Mouse (Mus musculus) neural tube, embryonic 14.5 days (tissue): ENCODE data around the gene Wars. TPM values are rescaled to one million over a fixed set of nuclear protein-coding genes. Genes with fewer than 3 reads are reported as not detected.
"Not testable (repeated sequence)": the region's sequence is repeated elsewhere in the genome, so short reads cannot be mapped to it uniquely, and the experiment has no call there.

ENCODE experiments used
- ATAC-seq: fragments of 200-750 bp; cut with Nextera tagmentation; 2 replicates; pipeline ENCODE4 v1.8.0; 2017; ENCODE audit warnings: low read depth, mild to moderate bottlenecking, moderate TSS enrichment, moderate library complexity
- H3K27ac ChIP-seq: fragments of 300-500 bp; sonication (generic); 2 replicates; pipeline ENCODE4 v1.5.1; 2014; ENCODE audit warnings: low read depth, mild to moderate bottlenecking, control low read depth, low read length, moderate library complexity, mixed read lengths
- H3K27me3 ChIP-seq: fragments of 300-500 bp; sonication (generic); 2 replicates; pipeline ENCODE4 v1.6.1; 2014; ENCODE audit warnings: low read length; ENCODE audit not compliant: control insufficient read depth, insufficient read depth
- H3K36me3 ChIP-seq: fragments of 300-500 bp; sonication (generic); 2 replicates; pipeline ENCODE4 v1.6.1; 2014; ENCODE audit warnings: low read length, mixed read lengths; ENCODE audit not compliant: control insufficient read depth, insufficient read depth
- H3K4me1 ChIP-seq: fragments of 300-500 bp; sonication (generic); 2 replicates; pipeline ENCODE4 v1.6.1; 2014; ENCODE audit warnings: low read length; ENCODE audit not compliant: control insufficient read depth, insufficient read depth
- H3K4me2 ChIP-seq: fragments of 300-500 bp; sonication (generic); 2 replicates; pipeline ENCODE4 v1.6.1; 2014; ENCODE audit warnings: mild to moderate bottlenecking, low read depth, low read length, control low read depth
- H3K4me3 ChIP-seq: fragments of 300-500 bp; sonication (generic); 2 replicates; pipeline ENCODE4 v1.5.1; 2014; ENCODE audit warnings: low read depth, low read length, control low read depth, mixed read lengths
- H3K9ac ChIP-seq: fragments of 300-500 bp; sonication (generic); replicated peaks from 2 replicates; pipeline ENCODE4 v1.6.1; 2014; ENCODE audit warnings: low read depth, mild to moderate bottlenecking, control low read depth, low read length, mixed read lengths
- H3K9me3 ChIP-seq: fragments of 300-500 bp; sonication (generic); 2 replicates; pipeline ENCODE4 v1.6.1; 2016; ENCODE audit warnings: low read length; ENCODE audit not compliant: control insufficient read depth
- whole genome bisulfite sequencing: fragments of 180-500 bp; shearing (Covaris S2); extraction: QIAGEN DNeasy Blood & Tissue Kit; methylation state at CpG from one replicate; pipeline ENCODE4 v1.1.7; 2014; 5-methylcytosine and 5-hydroxymethylcytosine counted together
- polyA plus RNA-seq: library from polyadenylated mRNA; unstranded; fragments of >200 nt; fragmentation: Nextera tagmentation; extraction: Ambion mirVana; gene quantifications from 2 replicates; pipeline ENCODE4 v1.2.1, GENCODE M21; 2014

Gene Wars
- polyA plus RNA-seq, 1 experiment from 2014 or later = 102 TPM

DNA sequence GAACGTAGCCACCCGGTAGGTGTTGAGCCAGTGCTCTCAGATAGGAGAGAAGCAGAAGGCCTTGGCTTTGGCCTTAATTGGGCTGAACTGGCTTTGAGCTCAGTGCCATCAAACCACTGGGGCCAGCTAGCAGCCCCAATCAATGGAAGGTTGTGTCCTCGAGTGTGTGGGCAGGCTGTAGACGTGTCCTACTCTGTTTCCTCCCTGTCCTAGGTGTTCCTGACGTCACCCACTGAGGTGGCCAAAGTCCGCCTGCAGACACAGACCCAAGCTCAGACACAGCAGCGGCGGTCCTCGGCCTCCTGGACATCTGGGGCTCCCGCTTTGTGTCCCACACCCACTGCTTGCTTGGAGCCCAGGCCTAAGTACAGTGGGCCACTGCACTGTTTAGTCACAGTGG is 38.9 kb downstream of the Wars start:
- Histone ChIP-seq H3K4me3 (no peak overlapping the region), H3K9me3 (no peaks in the 10 kb centered on the region), H3K36me3 (peaks cover under 1% of the 10 kb centered on the region; the same call in 1 of the 2 replicates), H3K4me1 (0 out of 2 replicates have a peak, but pooled peaks cover 5% of the 10 kb centered on the region), H3K27ac (no peak overlapping the region), H3K9ac (no peak overlapping the region), H3K27me3 (no peaks in the 10 kb centered on the region), H3K4me2 (no peak overlapping the region)
- WGBS = 90% methylated on average over 10 of the region's 10 CpGs
- no peak for ATAC-seq

DNA sequence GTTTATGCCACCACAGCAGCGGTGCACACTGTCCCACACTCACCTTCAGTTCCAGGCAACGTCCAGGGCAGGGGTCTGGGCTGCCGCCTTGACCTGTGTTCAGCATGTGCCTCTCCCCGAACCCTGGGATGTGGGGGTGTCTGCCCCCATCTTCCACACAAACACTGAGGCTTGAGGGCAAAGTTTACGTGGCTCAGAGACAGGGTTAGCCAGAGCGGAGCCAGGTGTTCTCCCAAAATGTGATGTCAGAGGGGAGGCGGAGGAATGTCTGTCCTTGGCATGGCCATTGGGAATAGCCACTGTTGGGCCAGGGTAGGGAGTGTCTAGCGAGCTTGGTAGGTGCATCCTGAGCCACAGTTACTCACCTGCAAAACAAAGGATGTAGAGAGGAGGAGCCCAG is 41.2 kb downstream of the Wars start:
- ATAC-seq = no peak

DNA sequence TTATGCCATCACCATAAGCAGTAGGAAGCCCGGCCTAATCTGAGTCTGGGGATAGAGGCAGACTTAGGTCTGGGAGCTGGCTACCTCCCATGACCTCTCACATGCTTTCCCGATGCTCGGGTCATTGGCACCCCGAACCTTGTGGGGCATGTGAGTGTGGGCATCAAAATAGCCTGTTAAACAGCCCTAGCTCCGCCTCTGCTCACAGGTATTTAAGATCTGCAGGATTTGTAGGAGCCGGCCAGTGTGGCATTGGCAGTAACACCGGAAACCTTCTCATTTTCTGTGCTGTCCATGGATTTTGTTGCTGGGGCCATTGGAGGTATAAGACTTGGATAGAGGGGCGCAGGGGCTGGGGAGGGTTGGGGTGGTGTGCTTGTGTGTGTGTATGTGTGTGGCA is 43.1 kb downstream of the Wars start:
- 93% methylated on average over 8 of the region's 8 CpGs for WGBS
- no peak overlapping the region for H3K4me2 ChIP-seq
- no peak overlapping the region for H3K9ac ChIP-seq
- no peaks in the 10 kb centered on the region for H3K9me3 ChIP-seq
- no peak overlapping the region for H3K4me3 ChIP-seq
- H3K27ac ChIP-seq = no peak overlapping the region
- no peak for ATAC-seq
- H3K4me1 ChIP-seq = 0 out of 2 replicates have a peak, but pooled peaks cover 5% of the 10 kb centered on the region
- no peaks in the 10 kb centered on the region for H3K36me3 ChIP-seq
- no peaks in the 10 kb centered on the region for H3K27me3 ChIP-seq

More for the DNA sequence above, 41.2 kb downstream of the Wars start:
- Histone ChIP-seq H3K36me3 (no peaks in the 10 kb centered on the region), H3K4me1 (0 out of 2 replicates have a peak, but pooled peaks cover 5% of the 10 kb centered on the region), H3K4me3 (no peak overlapping the region), H3K9me3 (no peaks in the 10 kb centered on the region), H3K27me3 (no peaks in the 10 kb centered on the region), H3K27ac (no peak overlapping the region), H3K9ac (no peak overlapping the region), H3K4me2 (no peak overlapping the region)
- 88% methylated on average over 8 of the region's 8 CpGs for WGBS

DNA sequence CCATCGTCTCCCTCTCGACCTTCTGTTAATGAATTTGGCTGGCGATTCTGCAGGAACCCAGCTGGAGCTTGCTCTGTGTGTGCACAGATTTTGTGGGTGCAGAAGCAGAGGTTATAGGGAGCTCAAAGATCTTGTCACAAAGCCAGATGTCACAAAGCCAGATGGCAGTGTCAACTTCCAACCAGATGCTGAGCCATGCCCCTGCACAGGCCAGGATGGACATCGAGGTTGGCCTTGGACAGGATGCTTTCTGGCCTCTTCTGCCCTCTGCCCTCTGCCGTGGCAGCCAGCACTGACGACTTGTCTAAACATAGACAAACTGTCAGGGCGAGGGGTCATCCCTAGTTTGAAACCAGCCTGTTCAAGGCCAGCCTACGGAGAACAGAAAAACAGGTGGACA is 43.8 kb downstream of the Wars start:
- Histone ChIP-seq H3K9ac (no peak overlapping the region), H3K4me3 (no peak overlapping the region), H3K27ac (no peak overlapping the region), H3K27me3 (no peaks in the 10 kb centered on the region), H3K4me1 (0 out of 2 replicates have a peak, but pooled peaks cover 5% of the 10 kb centered on the region), H3K9me3 (no peaks in the 10 kb centered on the region), H3K4me2 (no peak overlapping the region), H3K36me3 (no peaks in the 10 kb centered on the region)
- ATAC-seq = no peak
- 51% methylated on average over 8 of the region's 8 CpGs for WGBS

DNA sequence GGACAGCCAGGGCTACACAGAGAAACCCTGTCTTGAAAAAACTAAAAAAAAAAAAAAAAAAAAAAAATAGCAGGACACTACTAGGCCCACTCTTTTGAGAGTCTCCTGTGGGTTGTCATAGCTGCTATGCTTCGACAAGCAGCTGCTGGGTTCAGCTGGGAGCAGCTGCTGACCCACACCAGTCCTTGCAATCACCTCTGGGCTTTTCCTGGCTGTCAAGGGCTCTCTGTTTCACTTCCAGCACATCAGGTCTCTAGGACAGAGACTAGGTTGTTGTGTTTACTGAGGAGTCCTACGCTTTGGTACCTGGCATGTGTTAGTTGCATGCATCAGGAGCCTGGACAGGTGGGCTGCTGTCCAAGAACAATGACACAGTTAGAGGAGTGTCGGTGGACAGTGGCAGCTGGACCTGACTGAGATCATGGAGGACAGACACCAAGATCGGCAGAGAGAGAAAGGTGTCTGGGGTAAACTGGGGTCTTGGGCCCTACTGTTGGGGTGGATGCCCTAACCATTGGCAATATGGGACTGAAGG is 44.4 kb downstream of the Wars start:
- 89% methylated on average over 4 of the region's 4 CpGs for WGBS
- Histone ChIP-seq H3K9me3 (no peaks in the 10 kb centered on the region), H3K4me1 (0 out of 2 replicates have a peak, but pooled peaks cover 5% of the 10 kb centered on the region), H3K27ac (no peak overlapping the region), H3K36me3 (no peaks in the 10 kb centered on the region), H3K4me3 (no peak overlapping the region), H3K9ac (no peak overlapping the region), H3K27me3 (no peaks in the 10 kb centered on the region), H3K4me2 (no peak overlapping the region)
- ATAC-seq = no peak

DNA sequence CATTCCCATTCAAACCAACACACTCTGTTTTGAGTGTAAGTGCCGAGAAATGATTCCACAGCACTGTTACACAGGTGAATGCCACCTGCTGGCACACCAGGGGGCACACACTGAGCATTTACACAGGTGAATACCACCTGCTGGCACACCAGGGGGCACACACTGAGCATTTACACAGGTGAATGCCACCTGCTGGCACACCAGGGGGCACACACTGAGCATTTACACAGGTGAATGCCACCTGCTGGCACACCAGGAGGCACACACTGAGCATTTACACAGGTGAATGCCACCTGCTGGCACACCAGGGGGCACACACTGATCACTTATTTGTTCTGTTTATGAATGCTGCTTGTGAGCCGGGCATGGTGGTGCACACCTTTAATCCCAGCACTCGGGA is 45.9 kb downstream of the Wars start:
- H3K27ac ChIP-seq, H3K27me3 ChIP-seq, H3K4me1 ChIP-seq, H3K4me3 ChIP-seq, H3K9me3 ChIP-seq, ATAC-seq, H3K4me2 ChIP-seq, H3K9ac ChIP-seq, H3K36me3 ChIP-seq: not testable (repeated sequence)
- WGBS = 96% methylated on average over 3 of the region's 3 CpGs

DNA sequence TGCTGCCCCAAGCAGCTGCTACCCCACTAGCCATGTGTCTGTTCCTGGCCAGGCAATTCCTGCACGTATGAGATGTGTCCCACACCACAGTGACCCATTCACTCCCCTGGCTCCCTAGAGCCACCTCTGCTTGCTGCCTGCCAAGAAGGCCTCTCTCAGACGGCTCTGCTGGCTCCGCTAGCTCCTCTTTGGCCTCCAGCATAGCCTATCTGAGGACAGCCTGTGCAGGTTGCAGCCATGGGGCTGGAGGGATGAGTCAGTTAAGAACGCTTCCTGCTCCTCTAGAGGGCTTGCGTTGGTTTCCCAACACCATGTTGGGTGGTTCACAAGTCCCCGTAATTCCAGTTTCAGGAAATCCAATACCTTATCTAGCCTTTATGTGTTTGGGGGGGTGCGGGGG is 51.3 kb downstream of the Wars start:
- 93% methylated on average over 7 of the region's 7 CpGs for WGBS
- Histone ChIP-seq H3K4me1 (peaks cover 6% of the 10 kb centered on the region), H3K9me3 (no peaks in the 10 kb centered on the region), H3K27me3 (no peaks in the 10 kb centered on the region), H3K4me3 (no peak overlapping the region), H3K27ac (no peak overlapping the region), H3K9ac (no peak overlapping the region), H3K4me2 (no peak overlapping the region), H3K36me3 (peaks cover 18% of the 10 kb centered on the region)
- no peak for ATAC-seq

DNA sequence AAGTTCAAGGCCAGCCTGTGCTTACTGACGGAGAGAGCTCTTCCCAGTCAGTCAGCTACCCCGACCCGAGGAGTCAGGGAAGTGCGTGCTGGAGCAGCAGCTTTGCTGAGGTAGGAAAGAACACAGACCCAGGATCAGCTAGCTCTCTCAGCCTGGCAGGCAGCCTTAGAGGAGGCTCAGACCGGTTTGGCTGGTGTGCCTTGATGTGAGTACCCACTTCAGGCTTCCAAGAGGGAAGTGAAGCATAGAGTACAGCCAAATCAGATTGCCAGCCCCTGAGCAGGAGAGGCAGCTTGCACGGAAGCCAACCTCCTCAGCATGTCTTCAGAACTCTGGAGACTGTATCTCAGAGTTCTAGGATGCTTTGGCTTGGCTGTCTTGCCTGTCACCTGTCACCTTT is 52.8 kb downstream of the Wars start:
- no peak overlapping the region for H3K4me2 ChIP-seq
- ATAC-seq = no peak
- no peak overlapping the region for H3K4me3 ChIP-seq
- peaks cover 18% of the 10 kb centered on the region for H3K36me3 ChIP-seq
- H3K27me3 ChIP-seq = no peaks in the 10 kb centered on the region
- peaks cover 19% of the 10 kb centered on the region for H3K4me1 ChIP-seq
- no peak overlapping the region for H3K27ac ChIP-seq
- 92% methylated on average over 6 of the region's 6 CpGs for WGBS
- no peak overlapping the region for H3K9ac ChIP-seq
- no peaks in the 10 kb centered on the region for H3K9me3 ChIP-seq

DNA sequence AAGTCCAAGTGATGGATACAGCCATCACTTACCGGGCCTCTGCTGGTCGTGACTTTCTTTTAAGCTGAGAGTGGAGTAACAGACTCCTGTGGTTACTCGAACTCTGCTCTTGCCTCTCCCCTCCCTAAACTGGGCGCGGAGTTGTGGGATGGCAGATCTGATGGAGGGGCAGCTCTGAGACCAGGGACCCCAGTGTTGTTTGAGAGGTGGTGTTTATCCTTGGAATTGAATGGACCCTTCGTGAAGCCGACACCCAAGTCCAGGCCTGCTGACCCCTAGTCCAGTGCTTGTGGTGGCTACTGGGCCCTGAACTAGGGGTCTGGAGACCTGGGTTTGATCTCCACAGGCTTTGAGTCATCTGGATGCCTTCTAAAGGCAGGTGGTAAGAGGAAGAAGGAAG is 57.3 kb downstream of the Wars start:
- Histone ChIP-seq H3K4me2 (peak overlapping the region; percentile 87), H3K27me3 (no peaks in the 10 kb centered on the region), H3K9ac (peak overlapping the region; percentile 78), H3K36me3 (peaks cover 8% of the 10 kb centered on the region; the same call in 1 of the 2 replicates), H3K9me3 (no peaks in the 10 kb centered on the region), H3K4me3 (peak overlapping the region; percentile 73), H3K4me1 (peaks cover 36% of the 10 kb centered on the region), H3K27ac (peak overlapping the region; percentile 83; the same call in 1 of the 2 replicates)
- no peak for ATAC-seq
- 68% methylated on average over 7 of the region's 7 CpGs for WGBS
